Mouse (Mus musculus): ENCODE measurements around the gene Cgas.

- TF ChIP-seq EP300 (IDR thresholded peaks at IDR 0.05; ENCODE audit: low read depth) (no peak), CTCF (IDR thresholded peaks at IDR 0.05; ENCODE audit: low read depth) (no peak)
These were observed 30.6 kb upstream of the Cgas start for GRCm38 (mm10) chr9:78473588-78473987.
